Mouse (Mus musculus): Measurements from ENCODE around the gene Cyp2d12.
"Not testable (repeated sequence)": the region's sequence is repeated elsewhere in the genome, so short reads cannot be mapped to it uniquely, and the experiment has no call there.

- not testable (repeated sequence) for TF ChIP-seq CTCF, EP300 (IDR thresholded peaks at IDR 0.05)
Measured at GRCm38 (mm10) chr15:82510500-82510899, 44.4 kb upstream of the Cyp2d12 start.
